Mouse (Mus musculus): Measurements from ENCODE around the gene Duxf3. TPM values are rescaled to one million over a fixed set of nuclear protein-coding genes. Genes with fewer than 3 reads are reported as not detected.
"Not testable (repeated sequence)": the region's sequence is repeated elsewhere in the genome, so short reads cannot be mapped to it uniquely, and the experiment has no call there.

Duxf3 gene
- not detected in 2 replicates for polyA plus RNA-seq (2015; fragmentation: Nextera tagmentation; extraction: Ambion mirVana)

GRCm38 (mm10) chr10:58232641-58232969, at the start of gene Duxf3:
Duxf3 (minus strand) TSS chr10:58232675.
- not testable (repeated sequence) for H3K9ac ChIP-seq (replicated peaks); H3K4me1 ChIP-seq; H3K36me3 ChIP-seq; H3K4me3 ChIP-seq (replicated peaks); H3K27me3 ChIP-seq (replicated peaks); H3K4me2 ChIP-seq; H3K27ac ChIP-seq (replicated peaks)
- H3K9me3 ChIP-seq (replicated peaks), result peaks cover 15% of the 10 kb centered on the region
- ATAC-seq (ENCODE audit: low FRiP score), result peak; percentile 32; the same call in 1 of the 2 replicates
- 86% methylated on average over 8 of the region's 8 CpGs for WGBS

DNA sequence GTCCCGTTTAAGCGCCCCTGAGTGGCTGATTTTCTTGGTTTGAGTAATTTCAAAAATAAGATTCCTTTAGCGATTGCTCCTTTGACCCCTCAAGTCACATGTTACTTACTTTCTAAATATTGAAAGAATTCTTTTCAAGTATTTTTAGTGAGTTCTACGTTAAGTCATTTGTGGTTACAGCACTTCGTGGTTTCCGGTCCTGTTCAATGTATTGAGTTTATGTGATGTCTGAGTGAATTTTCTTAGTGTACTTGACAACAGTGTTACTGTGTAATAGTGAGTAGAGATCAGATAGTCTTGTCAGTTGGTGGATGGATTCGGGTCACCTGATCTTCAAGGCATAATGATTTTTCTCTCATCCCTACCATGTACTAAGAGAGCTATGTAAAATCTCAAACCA, 49.8 kb upstream of the Duxf3 start:
- WGBS, result 96% methylated on average over 7 of the region's 7 CpGs
- H3K4me2 ChIP-seq, result no peak overlapping the region
- ATAC-seq (ENCODE audit: low FRiP score), result no peak
- H3K4me1 ChIP-seq, result no peaks in the 10 kb centered on the region
- no peaks in the 10 kb centered on the region for H3K27me3 ChIP-seq (replicated peaks)
- H3K4me3 ChIP-seq (replicated peaks), result no peak overlapping the region
- peaks cover 56% of the 10 kb centered on the region for H3K36me3 ChIP-seq
- H3K9me3 ChIP-seq (replicated peaks), result no peaks in the 10 kb centered on the region
- H3K27ac ChIP-seq (replicated peaks), result no peak overlapping the region
- no peak overlapping the region for H3K9ac ChIP-seq (replicated peaks)

- Histone ChIP-seq H3K4me2 (no peak overlapping the region), H3K9ac (replicated peaks) (no peak overlapping the region), H3K27ac (replicated peaks) (no peak overlapping the region), H3K36me3 (peaks cover 28% of the 10 kb centered on the region), H3K27me3 (replicated peaks) (no peaks in the 10 kb centered on the region), H3K9me3 (replicated peaks) (no peaks in the 10 kb centered on the region), H3K4me1 (peaks cover 18% of the 10 kb centered on the region), H3K4me3 (replicated peaks) (no peak overlapping the region)
- 84% methylated on average over 5 of the region's 5 CpGs for WGBS
- ATAC-seq (ENCODE audit: low FRiP score), result no peak
Measured at GRCm38 (mm10) chr10:58258466-58258865, 26.0 kb upstream of the Duxf3 start.

DNA sequence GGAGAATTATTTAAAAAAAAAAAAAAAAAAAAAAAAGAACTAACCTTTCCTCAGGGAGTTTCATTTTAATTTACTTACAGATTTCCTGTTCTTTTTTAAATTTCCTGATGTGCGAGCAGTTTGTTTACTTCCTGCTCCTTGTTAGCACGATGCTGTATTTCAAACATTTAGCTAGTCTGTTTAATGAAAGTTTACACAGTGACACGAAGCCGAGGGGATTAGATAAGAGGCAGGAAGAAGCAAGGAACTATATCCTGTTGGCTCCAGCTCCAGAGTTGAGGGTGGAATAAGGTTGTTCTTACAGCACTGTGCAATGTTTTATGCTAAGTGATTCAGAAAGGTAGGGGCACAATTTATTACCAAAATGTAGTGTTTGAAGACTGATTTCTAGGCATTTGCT, 23.5 kb upstream of the Duxf3 start:
- H3K27ac ChIP-seq (replicated peaks), result peak overlapping the region; percentile 82; the same call in 1 of the 2 replicates

DNA sequence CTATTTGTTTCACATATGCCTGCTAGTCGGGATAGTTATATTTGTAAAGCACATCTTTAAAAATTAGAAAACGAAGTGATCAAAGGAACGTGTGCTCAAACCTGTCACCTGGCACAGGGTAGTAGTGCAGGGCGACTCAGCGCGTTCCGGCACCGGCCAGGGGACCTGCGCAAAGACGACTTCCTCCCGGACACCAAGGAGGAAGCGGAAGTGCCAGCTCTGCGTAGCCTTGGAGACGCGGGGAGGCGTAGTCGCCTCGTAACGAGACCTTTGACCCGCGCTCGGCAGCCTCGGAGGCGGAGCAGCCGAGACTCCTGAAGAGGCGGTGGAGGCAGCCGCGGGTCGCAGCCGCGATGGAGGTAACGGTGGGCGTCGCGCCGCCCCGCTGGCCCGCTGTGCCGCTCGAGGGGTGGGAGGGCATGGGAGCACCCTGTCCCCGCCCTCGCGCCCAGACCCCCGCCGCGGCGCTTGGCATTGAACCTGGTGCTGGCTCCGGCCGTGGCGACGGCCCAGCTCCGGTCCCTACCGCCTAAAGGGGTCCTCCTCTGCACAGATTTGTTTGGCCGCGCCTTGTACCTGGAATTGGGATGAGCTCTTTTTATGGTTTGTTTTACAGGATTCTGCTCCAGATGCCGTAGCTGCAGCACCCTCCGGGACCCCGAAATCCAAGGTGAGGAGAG, 22.9 kb upstream of the Duxf3 start, which contains the start of gene Gcc2:
Gene Gcc2, plus strand, starts transcription at position 285 of the 680 bp plus-strand sequence.
- under 1% methylated on average over 56 of the region's 58 CpGs for WGBS
- H3K4me1 ChIP-seq, result peaks cover 18% of the 10 kb centered on the region

More for the DNA sequence above, 23.5 kb upstream of the Duxf3 start:
- ATAC-seq (ENCODE audit: low FRiP score), result no peak
- H3K4me2 ChIP-seq, result peak overlapping the region; percentile 59
- peaks cover 18% of the 10 kb centered on the region for H3K4me1 ChIP-seq
- peak overlapping the region; percentile 86 for H3K9ac ChIP-seq (replicated peaks)
- H3K4me3 ChIP-seq (replicated peaks), result peak overlapping the region; percentile 88
- H3K9me3 ChIP-seq (replicated peaks), result no peaks in the 10 kb centered on the region
- 5% methylated on average over 4 of the region's 4 CpGs for WGBS
- H3K36me3 ChIP-seq, result peaks cover 16% of the 10 kb centered on the region
- H3K27me3 ChIP-seq (replicated peaks), result 0 out of 2 replicates have a peak, but pooled peaks cover 3% of the 10 kb centered on the region

GRCm38 (mm10) chr10:58254635-58255175, 22.2 kb upstream of the Duxf3 start:
- ATAC-seq (ENCODE audit: low FRiP score), result peak; percentile 26
- Histone ChIP-seq H3K36me3 (peaks cover 8% of the 10 kb centered on the region), H3K4me1 (peaks cover 18% of the 10 kb centered on the region), H3K4me2 (peak overlapping the region; percentile 59), H3K9ac (replicated peaks) (peak overlapping the region; percentile 86), H3K27me3 (replicated peaks) (0 out of 2 replicates have a peak, but pooled peaks cover 3% of the 10 kb centered on the region), H3K9me3 (replicated peaks) (no peaks in the 10 kb centered on the region), H3K4me3 (replicated peaks) (peak overlapping the region; percentile 88), H3K27ac (replicated peaks) (no peak overlapping the region; the same call in 1 of the 2 replicates)
- 26% methylated on average over 6 of the region's 6 CpGs for WGBS

More for the DNA sequence above, 22.9 kb upstream of the Duxf3 start, which contains the start of gene Gcc2:
- Histone ChIP-seq H3K27ac (replicated peaks) (peak within 1 kb of the TSS; percentile 82), H3K4me2 (peak within 1 kb of the TSS; percentile 59), H3K4me3 (replicated peaks) (peak within 1 kb of the TSS; percentile 88), H3K9me3 (replicated peaks) (no peaks in the 10 kb centered on the region), H3K36me3 (peaks cover 13% of the 10 kb centered on the region), H3K9ac (replicated peaks) (peak within 1 kb of the TSS; percentile 86), H3K27me3 (replicated peaks) (0 out of 2 replicates have a peak, but pooled peaks cover 3% of the 10 kb centered on the region)
- peak; percentile 99 for ATAC-seq (ENCODE audit: low FRiP score)

- Histone ChIP-seq H3K27me3 (replicated peaks) (0 out of 2 replicates have a peak, but pooled peaks cover 3% of the 10 kb centered on the region), H3K4me3 (replicated peaks) (no peak overlapping the region), H3K4me2 (no peak overlapping the region), H3K9ac (replicated peaks) (no peak overlapping the region), H3K27ac (replicated peaks) (no peak overlapping the region), H3K4me1 (peaks cover 4% of the 10 kb centered on the region), H3K9me3 (replicated peaks) (no peaks in the 10 kb centered on the region), H3K36me3 (no peaks in the 10 kb centered on the region)
- 17% methylated on average over 1 of the region's 1 CpGs for WGBS
- ATAC-seq (ENCODE audit: low FRiP score), result no peak
Measured at GRCm38 (mm10) chr10:58249535-58249934, 17.1 kb upstream of the Duxf3 start.

DNA sequence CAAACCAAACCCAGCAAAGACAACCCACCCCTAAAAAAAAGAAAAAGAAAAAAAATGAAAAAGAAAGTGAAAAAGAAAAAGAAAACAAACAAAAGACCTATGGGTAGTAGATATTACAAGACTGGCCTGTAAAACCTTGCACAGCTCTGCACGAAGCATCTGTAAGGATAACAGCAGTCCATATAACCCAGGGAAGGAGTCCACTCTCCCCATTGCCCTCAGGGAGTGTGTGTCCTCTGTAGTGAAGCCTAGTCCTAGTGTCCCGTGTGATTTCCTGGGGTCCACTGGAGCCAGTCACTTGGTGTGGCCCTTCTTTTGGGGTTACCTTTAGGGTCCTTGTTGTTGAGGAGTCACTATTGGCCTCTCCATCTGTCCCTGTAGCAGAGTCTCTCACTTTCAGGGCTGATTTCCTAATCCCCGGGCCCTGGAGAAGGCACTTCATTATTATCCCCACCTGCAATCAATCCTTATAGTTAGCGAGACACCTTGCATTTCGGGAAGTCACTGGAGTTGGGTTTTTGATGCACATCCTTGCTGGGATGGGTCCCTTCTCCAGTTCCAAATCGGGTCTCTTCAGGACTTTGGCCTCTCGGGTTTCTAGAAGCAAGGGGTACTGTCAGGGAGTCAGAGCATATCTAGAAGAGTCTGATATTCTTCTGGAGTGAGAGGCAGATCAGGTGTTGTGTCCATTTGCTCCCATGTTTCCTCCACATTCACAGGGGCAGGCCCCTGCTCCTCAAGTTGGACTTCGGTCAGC, 6.7 kb upstream of the Duxf3 start:
- not testable (repeated sequence) for H3K9me3 ChIP-seq (replicated peaks); H3K27me3 ChIP-seq (replicated peaks); H3K27ac ChIP-seq (replicated peaks); H3K4me2 ChIP-seq; H3K4me3 ChIP-seq (replicated peaks); H3K9ac ChIP-seq (replicated peaks); H3K36me3 ChIP-seq; H3K4me1 ChIP-seq
- peak; percentile 84; the same call in 1 of the 2 replicates for ATAC-seq (ENCODE audit: low FRiP score)
- 87% methylated on average over 8 of the region's 8 CpGs for WGBS

GRCm38 (mm10) chr10:58236613-58237012, 4.1 kb upstream of the Duxf3 start, which contains the start of gene Gm4981:
Gm4981 (minus strand) TSS chr10:58236701.
- H3K27me3 ChIP-seq (replicated peaks), result no peaks in the 10 kb centered on the region
- H3K4me3 ChIP-seq (replicated peaks), result no peak within 1 kb of the TSS
- WGBS, result 88% methylated on average over 10 of the region's 10 CpGs

DNA sequence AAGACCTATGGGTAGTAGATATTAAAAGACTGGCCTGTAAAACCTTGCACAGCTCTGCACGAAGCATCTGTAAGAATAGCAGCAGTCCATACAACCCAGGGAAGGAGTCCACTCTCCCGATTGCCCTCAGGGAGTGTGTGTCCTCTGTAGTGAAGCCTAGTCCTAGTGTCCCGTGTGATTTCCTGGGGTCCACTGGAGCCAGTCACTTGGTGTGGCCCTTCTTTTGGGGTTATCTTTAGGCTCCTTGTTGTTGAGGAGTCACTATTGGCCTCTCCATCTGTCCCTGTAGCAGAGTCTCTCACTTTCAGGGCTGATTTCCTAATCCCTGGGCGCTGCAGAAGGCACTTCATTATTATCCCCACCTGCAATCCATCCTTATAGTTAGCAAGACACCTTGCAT, 2.5 kb upstream of the Duxf3 start:
- not testable (repeated sequence) for H3K4me2 ChIP-seq; H3K9ac ChIP-seq (replicated peaks)
- WGBS, result 87% methylated on average over 4 of the region's 4 CpGs

More at GRCm38 (mm10) chr10:58236613-58237012, 4.1 kb upstream of the Duxf3 start, which contains the start of gene Gm4981:
- Histone ChIP-seq H3K9ac (replicated peaks) (no peak within 1 kb of the TSS), H3K27ac (replicated peaks) (no peak within 1 kb of the TSS), H3K4me2 (no peak within 1 kb of the TSS), H3K9me3 (replicated peaks) (peaks cover 18% of the 10 kb centered on the region), H3K4me1 (no peaks in the 10 kb centered on the region), H3K36me3 (no peaks in the 10 kb centered on the region)
- no peak for ATAC-seq (ENCODE audit: low FRiP score)

GRCm38 (mm10) chr10:58233740-58234121, 1.3 kb upstream of the Duxf3 start:
- H3K9me3 ChIP-seq (replicated peaks), result peaks cover 18% of the 10 kb centered on the region
- H3K27me3 ChIP-seq (replicated peaks); H3K4me2 ChIP-seq; H3K4me1 ChIP-seq; H3K9ac ChIP-seq (replicated peaks); H3K27ac ChIP-seq (replicated peaks); H3K36me3 ChIP-seq; H3K4me3 ChIP-seq (replicated peaks): not testable (repeated sequence)
- ATAC-seq (ENCODE audit: low FRiP score), result peak; percentile 22

More for the DNA sequence above, 2.5 kb upstream of the Duxf3 start:
- H3K9me3 ChIP-seq (replicated peaks), result peaks cover 22% of the 10 kb centered on the region
- not testable (repeated sequence) for H3K4me3 ChIP-seq (replicated peaks); ATAC-seq (ENCODE audit: low FRiP score); H3K4me1 ChIP-seq; H3K27ac ChIP-seq (replicated peaks); H3K36me3 ChIP-seq; H3K27me3 ChIP-seq (replicated peaks)

Measured in neural tube, embryonic 15.5 days (tissue).